Mouse (Mus musculus) forebrain, embryonic 10.5 days (tissue): ENCODE results near the gene Adora1. TPM values are rescaled to one million over a fixed set of nuclear protein-coding genes. Genes with fewer than 3 reads are reported as not detected.

Experiments used
- DNase-seq: peaks from one replicate; pipeline ENCODE4 v3.0.0-alpha.2; 2017; ENCODE audit warnings: low spot score; ENCODE audit errors: extremely low spot score
- H3K27ac ChIP-seq: fragments of 300-500 bp; sonication (generic); 2 replicates; pipeline ENCODE4 v1.5.1; 2016; ENCODE audit warnings: mild to moderate bottlenecking
- H3K27me3 ChIP-seq: fragments of 300-500 bp; sonication (generic); 2 replicates; pipeline ENCODE4 v1.6.1; 2016; ENCODE audit warnings: mild to moderate bottlenecking; ENCODE audit not compliant: poor library complexity, severe bottlenecking
- H3K36me3 ChIP-seq: fragments of 300-500 bp; sonication (generic); replicated peaks from 2 replicates; pipeline ENCODE4 v1.6.1; 2016; ENCODE audit warnings: mild to moderate bottlenecking, moderate library complexity
- H3K4me1 ChIP-seq: fragments of 300-500 bp; sonication (generic); 2 replicates; pipeline ENCODE4 v1.6.1; 2016
- H3K4me3 ChIP-seq: fragments of 300-500 bp; sonication (generic); 2 replicates; pipeline ENCODE4 v1.5.1; 2016; ENCODE audit warnings: mild to moderate bottlenecking, moderate library complexity
- H3K9me3 ChIP-seq: fragments of 300-500 bp; sonication (generic); 2 replicates; pipeline ENCODE4 v1.6.1; 2016; ENCODE audit warnings: mild to moderate bottlenecking, moderate library complexity
- WGBS: fragments of 180-500 bp; shearing (Covaris S2); methylation state at CpG from one replicate; pipeline ENCODE4 v1.1.7; 2016; 5-methylcytosine and 5-hydroxymethylcytosine counted together
- polyA plus RNA-seq: library from polyadenylated mRNA; unstranded; fragments of >200 nt; fragmentation: Nextera tagmentation; extraction: Ambion mirVana; gene quantifications from 2 replicates; pipeline ENCODE4 v1.2.1, GENCODE M21; 2016

The Adora1 gene
- polyA plus RNA-seq, 1 experiment from 2014 or later: 0.14 TPM

DNA sequence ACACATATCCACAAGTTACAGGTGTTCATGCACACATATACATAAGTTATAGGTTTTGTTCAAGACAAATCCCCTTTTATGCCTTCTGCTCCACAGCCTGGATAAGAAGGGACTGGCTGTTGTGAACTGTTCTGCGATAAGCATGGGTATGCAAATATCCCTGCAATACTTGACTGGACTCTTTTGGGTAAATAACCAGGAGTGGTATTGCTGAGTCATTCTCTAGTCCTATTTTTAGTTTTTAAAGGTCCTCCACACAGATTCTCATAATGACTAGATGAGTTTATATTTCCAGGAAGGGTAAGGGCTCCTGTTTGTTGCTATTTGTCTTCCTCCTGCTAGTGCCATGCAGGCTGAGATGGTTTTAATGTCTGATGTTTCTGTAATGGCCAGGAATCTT is 14.1 kb downstream of the Adora1 start:
- WGBS: 91% methylated on average over 1 of the region's 1 CpGs
- Histone ChIP-seq H3K36me3 (no peaks in the 10 kb centered on the region), H3K27ac (no peak overlapping the region), H3K4me3 (no peak overlapping the region), H3K4me1 (peaks cover 13% of the 10 kb centered on the region), H3K9me3 (no peaks in the 10 kb centered on the region), H3K27me3 (peaks cover 15% of the 10 kb centered on the region)
- no peak for DNase-seq

DNA sequence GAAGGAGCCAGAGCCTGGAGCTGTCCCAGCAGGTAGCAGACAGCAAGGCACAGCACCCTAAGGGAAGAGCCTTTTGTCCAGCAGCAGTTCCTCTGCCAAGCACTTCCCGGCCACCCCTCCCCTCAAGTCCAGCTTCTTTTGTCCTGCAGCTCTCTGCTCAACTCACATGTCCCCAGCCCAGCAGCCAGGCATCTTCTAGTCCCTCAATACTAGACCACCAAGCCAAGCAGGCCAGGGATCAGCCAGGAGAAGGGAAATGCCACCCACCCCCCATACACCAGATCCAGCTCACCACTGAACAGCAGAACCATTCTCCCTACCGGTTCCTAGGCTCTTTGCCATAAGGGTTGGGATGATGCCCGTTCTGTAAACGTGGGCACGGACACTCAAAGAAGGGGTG is 15.6 kb downstream of the Adora1 start:
- no peak for DNase-seq
- 0 out of 2 replicates have a peak overlapping the region, but pooled peaks have one; percentile 27 for H3K27ac ChIP-seq
- H3K27me3 ChIP-seq: peaks cover 17% of the 10 kb centered on the region
- no peaks in the 10 kb centered on the region for H3K9me3 ChIP-seq
- H3K4me3 ChIP-seq: no peak overlapping the region
- peaks cover 27% of the 10 kb centered on the region for H3K4me1 ChIP-seq
- WGBS: 77% methylated on average over 5 of the region's 5 CpGs
- no peaks in the 10 kb centered on the region for H3K36me3 ChIP-seq

DNA sequence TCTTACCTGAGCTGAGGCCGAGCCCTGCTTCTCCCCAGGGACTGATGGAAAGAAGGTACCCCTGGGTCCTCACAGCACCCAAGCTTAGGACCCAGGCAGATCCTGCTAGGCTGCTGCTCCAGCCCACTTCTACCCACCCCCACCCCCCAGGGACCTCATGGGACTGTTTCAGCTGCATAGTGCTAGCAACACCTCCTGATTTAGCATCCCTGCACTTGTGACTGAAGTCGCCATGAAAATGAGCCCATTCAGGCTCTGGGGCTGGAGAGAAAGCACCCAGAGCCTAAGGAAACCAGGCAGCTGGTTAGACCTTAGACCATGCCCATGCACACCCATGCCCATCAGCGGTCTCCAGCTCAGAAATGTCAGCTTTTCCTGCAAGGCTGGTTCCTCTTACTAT is 17.3 kb downstream of the Adora1 start:
- no peak for DNase-seq
- Histone ChIP-seq H3K9me3 (no peaks in the 10 kb centered on the region), H3K4me3 (no peak overlapping the region), H3K4me1 (peaks cover 27% of the 10 kb centered on the region), H3K27me3 (peaks cover 33% of the 10 kb centered on the region), H3K36me3 (no peaks in the 10 kb centered on the region), H3K27ac (no peak overlapping the region)
- WGBS: 82% methylated on average over 3 of the region's 3 CpGs

DNA sequence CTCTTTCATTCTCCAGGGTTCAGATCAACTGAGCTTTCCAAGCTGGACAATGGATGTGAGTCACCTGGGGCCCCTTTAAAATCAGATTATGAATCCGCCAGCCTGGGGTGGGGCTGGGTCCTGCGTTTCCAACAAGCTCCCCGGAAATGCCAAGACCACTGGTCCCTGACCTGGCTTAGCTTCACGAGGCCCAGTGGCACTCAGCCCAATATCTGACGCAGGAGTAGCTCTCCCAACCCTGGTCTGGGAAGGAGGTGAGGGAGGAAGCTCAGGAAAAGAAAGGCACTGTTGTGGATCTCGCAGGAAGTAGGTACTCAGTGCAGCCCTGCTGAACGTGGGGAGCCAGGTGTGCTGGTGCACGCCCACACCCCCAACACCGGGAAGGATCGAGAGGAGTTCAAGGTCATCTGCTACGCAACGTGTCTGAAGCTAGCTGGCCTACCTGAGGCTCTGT is 18.2 kb downstream of the Adora1 start:
- Histone ChIP-seq H3K4me3 (no peak overlapping the region), H3K4me1 (peaks cover 29% of the 10 kb centered on the region), H3K27ac (peak overlapping the region; percentile 8; the same call in 1 of the 2 replicates), H3K36me3 (no peaks in the 10 kb centered on the region), H3K9me3 (no peaks in the 10 kb centered on the region), H3K27me3 (peaks cover 41% of the 10 kb centered on the region)
- DNase-seq: no peak
- 70% methylated on average over 12 of the region's 12 CpGs for WGBS

DNA sequence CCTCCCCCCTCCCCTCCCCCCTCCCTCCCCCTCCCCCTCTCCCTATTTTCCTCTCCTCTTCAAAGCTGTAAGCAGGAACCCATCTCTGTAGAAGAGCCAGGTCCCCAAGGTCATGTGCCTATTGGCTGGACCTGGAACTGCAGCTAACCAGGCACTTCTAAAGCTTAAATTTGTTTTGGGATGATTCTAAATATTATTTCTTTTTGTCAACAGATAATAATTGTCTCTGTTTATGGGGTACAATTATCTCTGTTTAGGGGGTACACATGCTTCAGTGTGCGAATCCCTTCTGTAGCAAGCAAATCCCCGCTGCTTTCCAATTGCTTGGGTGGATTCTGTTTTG is 18.6 kb downstream of the Adora1 start:
- H3K27me3 ChIP-seq: peaks cover 41% of the 10 kb centered on the region
- H3K27ac ChIP-seq: 0 out of 2 replicates have a peak overlapping the region, but pooled peaks have one; percentile 8
- no peaks in the 10 kb centered on the region for H3K9me3 ChIP-seq
- H3K4me3 ChIP-seq: no peak overlapping the region
- no peak for DNase-seq
- no peaks in the 10 kb centered on the region for H3K36me3 ChIP-seq
- WGBS: 84% methylated on average over 2 of the region's 2 CpGs
- peaks cover 33% of the 10 kb centered on the region for H3K4me1 ChIP-seq

DNA sequence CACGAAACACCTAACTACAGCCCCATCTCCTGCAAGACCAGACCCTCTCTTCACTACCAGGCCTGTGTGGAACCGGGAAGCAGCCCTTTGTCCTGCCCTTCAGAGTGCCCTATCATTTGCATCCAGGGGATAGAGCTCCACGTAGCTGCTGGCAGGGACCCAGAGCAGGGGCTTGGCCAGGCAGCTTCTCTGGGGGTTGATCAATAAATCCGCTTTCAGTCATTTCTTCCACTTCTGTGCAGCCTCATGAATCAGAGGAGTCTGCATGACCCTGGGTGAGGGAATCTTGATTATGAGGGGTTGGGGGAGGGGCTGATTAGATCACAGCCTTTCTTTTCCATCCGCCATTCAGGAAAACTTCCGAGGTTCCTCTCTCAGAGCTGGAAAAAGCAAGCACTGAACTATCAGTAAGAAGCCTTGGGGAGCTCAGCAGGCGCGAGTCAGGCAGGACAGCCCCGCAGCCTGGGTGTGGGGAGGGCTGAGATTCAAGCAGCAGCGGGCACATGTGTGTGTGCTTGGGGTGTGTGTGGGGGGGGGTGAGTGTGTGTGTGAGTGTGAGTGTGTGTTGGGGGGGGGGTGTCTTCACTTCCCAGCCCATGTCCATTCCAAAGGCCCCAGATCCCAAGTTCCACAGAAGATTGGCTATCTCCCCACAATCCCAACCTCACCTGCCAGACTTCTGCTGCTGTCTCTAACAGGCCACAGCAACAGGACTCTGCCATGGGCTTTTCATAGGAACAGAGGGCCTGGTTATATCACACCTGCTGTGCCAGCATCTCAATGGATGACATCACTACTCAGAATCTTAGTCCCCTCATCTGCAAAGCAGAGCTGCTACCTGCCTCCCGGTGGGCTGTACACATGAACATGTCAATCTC is 19.2 kb downstream of the Adora1 start:
- Histone ChIP-seq H3K4me1 (peaks cover 40% of the 10 kb centered on the region), H3K9me3 (no peaks in the 10 kb centered on the region), H3K4me3 (0 out of 2 replicates have a peak overlapping the region, but pooled peaks have one; percentile 7), H3K27ac (peak overlapping the region; percentile 76), H3K27me3 (peaks cover 47% of the 10 kb centered on the region), H3K36me3 (no peaks in the 10 kb centered on the region)
- no peak for DNase-seq
- WGBS: 27% methylated on average over 11 of the region's 11 CpGs

DNA sequence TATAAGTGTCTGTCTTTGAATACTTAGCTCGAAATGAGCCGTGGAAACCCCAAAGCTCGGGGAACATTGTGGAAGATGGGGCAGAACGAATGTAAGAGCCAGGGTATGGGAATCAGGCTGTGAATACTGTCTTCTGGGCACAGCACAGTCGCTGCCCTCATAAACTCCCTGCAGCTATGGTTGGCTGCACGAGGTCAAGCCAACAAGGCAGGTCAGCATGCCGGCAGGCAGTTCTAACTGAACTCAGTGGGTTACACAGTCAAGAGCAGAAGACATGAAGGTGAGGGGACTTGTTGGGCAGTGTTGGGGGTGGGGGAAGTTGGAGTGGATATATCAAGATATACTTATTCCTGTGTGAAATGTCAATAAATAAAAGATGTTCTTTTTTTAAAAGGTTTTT is 20.2 kb downstream of the Adora1 start:
- no peak for DNase-seq
- H3K4me3 ChIP-seq: no peak overlapping the region
- no peaks in the 10 kb centered on the region for H3K9me3 ChIP-seq
- H3K27ac ChIP-seq: no peak overlapping the region
- H3K27me3 ChIP-seq: peaks cover 56% of the 10 kb centered on the region
- H3K4me1 ChIP-seq: peaks cover 49% of the 10 kb centered on the region
- 60% methylated on average over 7 of the region's 7 CpGs for WGBS
- no peaks in the 10 kb centered on the region for H3K36me3 ChIP-seq

DNA sequence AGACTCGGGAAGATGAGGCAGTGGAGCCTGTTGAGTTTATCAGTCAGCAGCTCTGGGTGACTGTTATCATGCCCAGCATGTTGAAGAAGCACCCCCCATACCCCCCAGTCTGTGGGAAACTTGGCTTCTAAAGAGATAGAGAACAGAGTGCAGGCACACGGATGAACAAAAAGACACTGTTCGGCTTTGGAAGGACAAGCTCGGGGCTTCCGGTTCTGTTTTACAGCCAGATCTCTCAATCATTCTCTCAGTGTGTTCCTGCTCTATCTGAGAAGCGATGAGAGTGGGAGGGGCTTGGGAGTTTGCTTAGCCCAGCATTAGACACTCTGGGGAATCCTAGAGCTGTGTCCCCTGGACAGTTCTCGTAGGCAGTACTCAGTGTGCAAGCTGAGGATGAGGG is 21.8 kb downstream of the Adora1 start:
- no peak for DNase-seq
- Histone ChIP-seq H3K27ac (no peak overlapping the region), H3K9me3 (no peaks in the 10 kb centered on the region), H3K4me1 (peaks cover 51% of the 10 kb centered on the region), H3K4me3 (no peak overlapping the region), H3K27me3 (peaks cover 73% of the 10 kb centered on the region), H3K36me3 (no peaks in the 10 kb centered on the region)
- 83% methylated on average over 7 of the region's 7 CpGs for WGBS

DNA sequence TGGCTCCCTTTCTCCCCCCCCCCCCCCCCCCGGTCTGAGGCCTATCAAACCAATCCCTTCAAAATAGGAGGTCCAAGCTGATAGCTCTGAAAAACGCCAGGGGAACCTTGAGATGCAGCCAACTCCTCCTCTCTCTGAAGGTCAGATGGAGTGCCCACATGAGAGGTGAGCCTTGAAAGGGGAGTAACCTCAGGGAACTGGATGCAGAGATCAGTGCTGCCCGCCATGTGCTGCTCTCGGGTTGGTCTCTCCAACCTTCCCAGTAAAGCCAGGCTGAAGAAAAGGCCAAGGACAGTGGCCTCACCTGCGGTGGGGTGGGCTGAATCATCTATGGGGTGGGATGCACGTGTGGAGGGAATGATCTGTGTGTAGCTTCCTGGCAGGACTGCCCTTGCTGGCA is 22.9 kb downstream of the Adora1 start:
- Histone ChIP-seq H3K4me1 (peaks cover 50% of the 10 kb centered on the region), H3K9me3 (no peaks in the 10 kb centered on the region), H3K36me3 (no peaks in the 10 kb centered on the region), H3K27ac (no peak overlapping the region), H3K4me3 (no peak overlapping the region), H3K27me3 (peaks cover 74% of the 10 kb centered on the region)
- no peak for DNase-seq
- WGBS: 74% methylated on average over 6 of the region's 6 CpGs

DNA sequence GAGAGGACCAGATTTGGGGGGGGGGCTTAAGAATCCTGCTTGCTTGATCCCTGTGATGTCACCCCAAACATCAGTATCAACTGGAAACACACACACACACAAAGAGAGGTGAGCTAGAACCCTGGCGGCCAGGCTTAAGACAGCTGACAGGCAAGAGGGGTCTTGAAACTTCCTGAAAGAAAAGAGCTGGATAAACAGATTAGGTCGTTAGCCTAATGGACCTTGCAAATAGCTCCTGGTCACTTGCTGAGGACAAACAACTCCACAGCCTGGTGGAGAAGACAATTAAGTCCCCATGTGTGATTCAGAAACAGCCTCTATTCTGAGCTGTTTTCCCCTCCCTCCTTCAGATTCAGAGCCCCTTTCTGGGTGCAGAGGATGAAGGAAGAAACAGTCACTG is 23.6 kb downstream of the Adora1 start:
- peaks cover 74% of the 10 kb centered on the region for H3K27me3 ChIP-seq
- 13% methylated on average over 2 of the region's 2 CpGs for WGBS

DNA sequence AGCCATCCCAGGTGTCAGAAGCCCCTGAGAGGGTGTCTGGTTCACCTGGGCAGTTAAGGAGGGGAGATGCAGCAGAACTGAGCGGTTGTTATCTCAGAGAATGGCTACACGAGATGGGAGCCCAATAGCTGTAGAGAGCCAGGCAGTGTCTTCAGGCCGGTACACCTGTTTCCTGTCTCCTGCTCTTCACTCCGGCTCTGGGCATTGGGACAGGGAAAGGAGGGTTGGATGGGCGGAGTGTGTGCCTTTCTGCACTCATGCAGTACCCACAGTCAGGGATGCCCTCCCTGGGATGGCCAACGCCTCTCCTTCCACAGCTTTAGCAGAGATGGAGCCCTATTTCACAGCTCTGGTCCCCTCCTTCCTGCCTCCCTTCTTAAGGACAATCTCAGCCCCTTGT is 24.2 kb downstream of the Adora1 start:
- no peak overlapping the region for H3K27ac ChIP-seq
- no peaks in the 10 kb centered on the region for H3K9me3 ChIP-seq
- WGBS: 78% methylated on average over 6 of the region's 6 CpGs
- peaks cover 45% of the 10 kb centered on the region for H3K4me1 ChIP-seq
- no peak for DNase-seq
- H3K36me3 ChIP-seq: no peaks in the 10 kb centered on the region
- H3K4me3 ChIP-seq: no peak overlapping the region
- H3K27me3 ChIP-seq: peaks cover 76% of the 10 kb centered on the region

More for the DNA sequence above, 23.6 kb downstream of the Adora1 start:
- Histone ChIP-seq H3K4me1 (peaks cover 47% of the 10 kb centered on the region), H3K9me3 (no peaks in the 10 kb centered on the region), H3K27ac (no peak overlapping the region), H3K4me3 (no peak overlapping the region), H3K36me3 (no peaks in the 10 kb centered on the region)
- no peak for DNase-seq

DNA sequence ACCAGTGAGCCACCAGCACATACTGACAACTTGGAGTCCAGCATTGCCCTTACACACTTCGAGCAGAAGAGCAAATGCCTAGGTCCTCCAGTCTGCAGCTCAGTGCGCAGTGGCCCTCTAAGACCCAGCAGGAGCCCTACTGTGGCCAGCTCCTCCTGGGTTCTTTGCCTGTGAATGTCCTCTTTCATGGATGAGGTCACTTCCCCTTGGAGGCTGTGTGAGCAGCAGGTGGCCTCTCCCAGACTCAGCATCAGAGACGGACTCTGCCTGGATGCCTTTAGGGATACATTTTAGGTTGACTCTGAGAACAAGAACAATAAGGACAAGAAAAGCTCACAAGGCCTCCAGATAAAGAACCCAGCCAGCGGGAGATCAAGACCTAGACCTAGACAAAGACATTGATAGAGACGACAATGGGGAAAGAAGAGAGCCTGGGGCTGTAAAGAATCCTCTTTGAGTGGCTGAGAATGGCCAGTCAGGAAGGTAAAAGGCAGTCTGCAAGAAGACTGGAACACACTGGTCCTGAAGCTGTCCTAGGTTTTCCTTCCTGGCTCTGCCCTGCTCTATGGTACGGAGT is 25.0 kb downstream of the Adora1 start:
- Histone ChIP-seq H3K9me3 (no peaks in the 10 kb centered on the region), H3K27me3 (peaks cover 75% of the 10 kb centered on the region), H3K36me3 (no peaks in the 10 kb centered on the region), H3K27ac (no peak overlapping the region), H3K4me3 (no peak overlapping the region), H3K4me1 (peaks cover 39% of the 10 kb centered on the region)
- no peak for DNase-seq
- WGBS: 56% methylated on average over 6 of the region's 6 CpGs

DNA sequence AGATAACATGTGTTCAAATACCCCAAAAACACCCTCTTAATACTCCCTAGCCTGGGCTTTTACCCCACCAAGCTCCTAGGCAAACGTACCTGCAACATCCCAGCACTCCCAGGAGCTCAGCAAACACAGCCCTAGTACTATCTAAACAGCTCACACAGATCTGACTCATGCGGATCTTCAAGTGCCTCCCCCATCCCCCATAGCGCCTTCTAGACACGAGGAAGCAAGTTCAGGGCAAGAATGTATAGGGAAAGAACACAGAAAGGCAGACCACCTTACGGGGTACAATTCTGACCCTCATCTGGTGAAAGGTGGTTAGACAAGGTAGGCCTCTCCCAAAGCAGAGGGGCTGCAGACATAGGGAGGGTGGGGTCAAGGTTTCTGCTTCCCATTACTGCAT is 29.1 kb downstream of the Adora1 start:
- no peaks in the 10 kb centered on the region for H3K36me3 ChIP-seq
- no peak overlapping the region for H3K27ac ChIP-seq
- WGBS: 64% methylated on average over 5 of the region's 5 CpGs
- H3K4me3 ChIP-seq: no peak overlapping the region
- H3K9me3 ChIP-seq: no peaks in the 10 kb centered on the region
- peaks cover 22% of the 10 kb centered on the region for H3K4me1 ChIP-seq
- DNase-seq: no peak
- peaks cover 39% of the 10 kb centered on the region for H3K27me3 ChIP-seq
